Mouse (Mus musculus) layer of hippocampus, postnatal 14 days (tissue): ENCODE results near the gene Sap30. TPM values are rescaled to one million over a fixed set of nuclear protein-coding genes. Genes with fewer than 3 reads are reported as not detected.

Experiments
- DNase-seq, 2 experiments: peaks; one replicate each; pipeline ENCODE4 v3.0.0; 2021 to 2022; ENCODE audit warnings: low spot score in 2 of 2, mixed read lengths in 1 of 2
- total RNA-seq, 2 experiments: library from RNA; stranded (reverse); gene quantifications; 2 replicates each; pipeline ENCODE4 v1.2.3; 2021

Sap30 gene
- total RNA-seq, 2 experiments from 2014 or later, result 9.0 to 13.7 TPM

- DNase-seq, result no peak
These were observed 44.4 kb downstream of the Sap30 start for GRCm38 (mm10) chr8:57443289-57443688.

- DNase-seq, result no peak
These were observed 46.1 kb downstream of the Sap30 start for GRCm38 (mm10) chr8:57441556-57441955.

DNA sequence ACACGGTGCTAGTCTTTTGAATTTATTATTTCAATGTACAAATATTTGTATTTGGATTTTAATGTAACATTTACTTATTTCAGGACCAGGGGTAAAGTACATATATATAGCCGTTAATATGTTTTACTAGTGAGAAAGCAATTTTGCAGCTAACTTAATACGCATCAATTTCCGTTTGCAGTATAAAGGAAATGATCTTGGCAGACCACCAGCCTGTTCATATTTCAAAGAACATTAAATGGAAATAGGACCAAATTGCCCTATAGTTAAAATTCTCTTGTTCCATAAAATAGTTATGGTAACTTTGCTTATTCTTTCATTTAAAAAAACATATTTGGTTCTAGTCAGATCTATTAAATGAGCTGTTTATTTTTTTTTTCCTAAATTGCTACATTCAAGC is 46.5 kb downstream of the Sap30 start:
- DNase-seq, result no peak

GRCm38 (mm10) chr8:57436437-57436796 is 51.2 kb downstream of the Sap30 start:
- no peak for DNase-seq

DNA sequence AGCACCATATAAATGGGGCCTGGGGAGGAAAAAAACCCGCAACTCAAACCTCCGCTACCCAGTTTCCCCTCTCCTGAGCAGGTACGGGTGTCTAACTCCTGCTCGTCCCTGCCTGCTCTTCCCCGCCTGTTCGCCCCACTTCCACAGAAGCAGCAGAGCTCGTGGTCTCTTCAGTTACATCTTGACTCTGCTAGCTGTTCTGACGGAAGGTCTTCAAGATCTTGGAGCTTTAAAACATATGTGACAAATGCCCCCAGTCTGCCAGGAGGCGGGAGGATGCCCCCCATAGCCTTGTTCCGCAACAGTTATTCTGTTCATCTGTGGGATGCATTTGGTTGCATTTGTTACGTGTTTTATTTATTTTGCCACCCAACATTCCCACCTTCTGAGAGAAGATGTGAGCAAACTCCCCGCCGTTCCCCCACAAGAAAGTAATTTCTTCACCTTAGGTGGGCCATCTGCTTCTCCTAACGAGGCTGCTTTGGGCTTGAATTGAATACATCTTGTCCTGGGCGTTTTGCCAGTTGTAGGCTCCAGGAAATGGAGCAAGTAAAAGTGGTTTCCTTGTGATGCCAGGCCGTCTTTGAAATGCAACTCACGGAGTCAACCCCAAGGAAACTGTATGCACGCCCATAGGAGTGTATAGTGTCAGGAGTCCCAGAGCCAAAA is 51.8 kb downstream of the Sap30 start:
- DNase-seq, result peak; percentile 41 to 66

DNA sequence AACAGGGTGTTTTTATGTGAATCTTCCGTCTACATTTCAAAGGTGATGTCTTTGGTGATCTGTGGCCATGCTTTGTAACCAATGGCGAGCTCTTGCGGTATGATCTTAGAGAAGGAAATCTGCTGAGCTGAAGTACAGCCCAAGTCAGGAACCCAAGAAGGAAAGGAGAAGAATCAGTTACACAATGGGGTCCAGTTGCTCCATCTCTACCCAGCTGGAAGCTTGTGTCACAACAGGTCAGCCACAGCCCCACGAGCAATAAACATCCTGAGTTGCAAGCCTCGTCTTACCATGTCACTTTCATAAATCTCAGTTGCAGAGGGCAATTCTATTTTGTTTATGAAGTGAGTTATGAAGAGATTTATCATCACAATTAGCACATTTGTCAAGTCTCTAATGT is 54.9 kb downstream of the Sap30 start:
- DNase-seq, result no peak

Other genes starting within 250 kb of the Sap30 start
- gene Hand2, start 166.9 kb downstream of the Sap30 start, total RNA-seq, result not detected
- 10 to 100 TPM; 90.2 to 98.9 TPM for gene Scrg1, start 31.9 kb downstream of the Sap30 start, total RNA-seq
- gene Hmgb2, start 24.0 kb upstream of the Sap30 start, total RNA-seq, result 10 to 100 TPM; 13.8 to 15.5 TPM
- 10 to 100 TPM in 1 of 2 experiments, 1 to 10 TPM in 1; 9.4 to 10.9 TPM for gene Galnt7, start 165.2 kb upstream of the Sap30 start, total RNA-seq